Mouse (Mus musculus): ENCODE measurements around the gene Lin52. TPM values are rescaled to one million over a fixed set of nuclear protein-coding genes. Genes with fewer than 3 reads are reported as not detected.

The Lin52 gene
- polyA plus RNA-seq, 1 experiment from 2014 or later: 18.5 TPM

GRCm38 (mm10) chr12:84408819-84409507, 42.3 kb upstream of the Lin52 start, which contains the start of the genes Entpd5 and Bbof1:
Gene Entpd5, minus strand, starts transcription at chr12:84409029.
Gene Bbof1, plus strand, starts transcription at chr12:84409071.
- Histone ChIP-seq H3K9ac (replicated peaks; ENCODE audit: low read depth) (peak within 1 kb of the TSS; percentile 72), H3K27ac (ENCODE audit: low read length) (peak within 1 kb of the TSS; percentile 87), H3K4me2 (replicated peaks; ENCODE audit: low read depth, low read length) (peak within 1 kb of the TSS; percentile 98), H3K4me3 (ENCODE audit: low read depth, low read length) (peak within 1 kb of the TSS; percentile 83), H3K36me3 (ENCODE audit: insufficient read depth, low read length) (no peaks in the 10 kb centered on the region), H3K27me3 (replicated peaks; ENCODE audit: insufficient read depth, low read length) (no peaks in the 10 kb centered on the region), H3K9me3 (ENCODE audit: low read length) (no peaks in the 10 kb centered on the region), H3K4me1 (ENCODE audit: insufficient read depth, low read depth, low read length) (no peaks in the 10 kb centered on the region)
- TF ChIP-seq EP300 (IDR thresholded peaks at IDR 0.05) (no peak), CTCF (IDR thresholded peaks at IDR 0.05) (no peak)
- 2% methylated on average over 47 of the region's 63 CpGs for WGBS
- DNase-seq (ENCODE audit: low spot score): peak; percentile 90
- peak; percentile 98 for ATAC-seq

GRCm38 (mm10) chr12:84416834-84417604, 34.2 kb upstream of the Lin52 start, which contains the start of gene Rnf113a2:
Gene Rnf113a2, plus strand, starts transcription at chr12:84417196.
- DNase-seq (ENCODE audit: low spot score): peak; percentile 96
- H3K4me2 ChIP-seq (replicated peaks; ENCODE audit: low read depth, low read length): peak within 1 kb of the TSS; percentile 73
- peaks cover 4% of the 10 kb centered on the region; the same call in 1 of the 2 replicates for H3K4me1 ChIP-seq (ENCODE audit: insufficient read depth, low read depth, low read length)
- WGBS: 3% methylated on average over 50 of the region's 50 CpGs
- TF ChIP-seq CTCF (IDR thresholded peaks at IDR 0.05) (no peak), EP300 (IDR thresholded peaks at IDR 0.05) (no peak)
- peak; percentile 99 for ATAC-seq
- H3K27me3 ChIP-seq (replicated peaks; ENCODE audit: insufficient read depth, low read length): no peaks in the 10 kb centered on the region
- H3K4me3 ChIP-seq (ENCODE audit: low read depth, low read length): peak within 1 kb of the TSS; percentile 67
- peak within 1 kb of the TSS; percentile 75 for H3K9ac ChIP-seq (replicated peaks; ENCODE audit: low read depth)
- H3K27ac ChIP-seq (ENCODE audit: low read length): peak within 1 kb of the TSS; percentile 75
- H3K9me3 ChIP-seq (ENCODE audit: low read length): no peaks in the 10 kb centered on the region
- no peaks in the 10 kb centered on the region for H3K36me3 ChIP-seq (ENCODE audit: insufficient read depth, low read length)

DNA sequence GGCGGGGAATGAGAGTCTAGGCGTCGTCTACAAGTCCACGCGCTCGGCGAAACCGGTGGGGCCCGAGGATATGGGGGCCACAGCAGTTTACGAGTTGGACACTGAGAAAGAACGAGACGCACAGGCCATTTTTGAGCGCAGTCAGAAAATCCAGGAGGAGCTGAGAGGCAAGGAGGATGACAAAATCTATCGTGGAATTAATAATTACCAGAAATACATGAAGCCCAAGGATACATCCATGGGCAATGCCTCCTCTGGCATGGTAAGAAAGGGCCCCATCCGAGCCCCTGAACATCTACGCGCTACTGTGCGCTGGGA, 33.7 kb upstream of the Lin52 start:
- Histone ChIP-seq H3K4me3 (ENCODE audit: low read depth, low read length) (peak overlapping the region; percentile 67), H3K27me3 (replicated peaks; ENCODE audit: insufficient read depth, low read length) (no peaks in the 10 kb centered on the region), H3K36me3 (ENCODE audit: insufficient read depth, low read length) (no peaks in the 10 kb centered on the region), H3K9me3 (ENCODE audit: low read length) (no peaks in the 10 kb centered on the region), H3K27ac (ENCODE audit: low read length) (peak overlapping the region; percentile 75), H3K4me1 (ENCODE audit: insufficient read depth, low read depth, low read length) (peaks cover 4% of the 10 kb centered on the region; the same call in 1 of the 2 replicates), H3K9ac (replicated peaks; ENCODE audit: low read depth) (peak overlapping the region; percentile 75), H3K4me2 (replicated peaks; ENCODE audit: low read depth, low read length) (peak overlapping the region; percentile 73)
- no peak for ATAC-seq
- DNase-seq (ENCODE audit: low spot score): no peak
- 35% methylated on average over 18 of the region's 18 CpGs for WGBS
- TF ChIP-seq CTCF (IDR thresholded peaks at IDR 0.05): no peak
- TF ChIP-seq EP300 (IDR thresholded peaks at IDR 0.05): no peak

DNA sequence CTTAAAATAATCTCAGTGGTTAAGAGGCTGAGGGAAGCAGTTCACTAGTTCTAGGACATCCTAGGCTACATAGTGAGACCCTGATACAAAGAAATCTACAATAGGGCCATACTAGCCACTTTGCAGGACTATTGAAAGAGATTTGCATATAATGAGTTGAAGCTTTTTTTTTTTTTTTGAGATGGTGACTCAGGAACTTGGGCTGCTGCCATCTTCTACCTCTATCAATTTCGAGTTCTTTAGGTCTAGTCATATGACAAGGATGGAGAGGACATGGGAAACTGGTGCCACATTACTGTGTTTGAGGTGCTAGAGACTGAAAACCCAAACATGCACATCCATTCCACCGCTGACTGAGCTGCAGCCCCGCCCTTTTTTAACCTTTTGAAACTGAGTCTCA, 27.2 kb upstream of the Lin52 start:
- no peak for ATAC-seq
- Histone ChIP-seq H3K27ac (ENCODE audit: low read length) (no peak overlapping the region), H3K9ac (replicated peaks; ENCODE audit: low read depth) (no peak overlapping the region), H3K4me3 (ENCODE audit: low read depth, low read length) (no peak overlapping the region), H3K4me1 (ENCODE audit: insufficient read depth, low read depth, low read length) (no peaks in the 10 kb centered on the region), H3K27me3 (replicated peaks; ENCODE audit: insufficient read depth, low read length) (no peaks in the 10 kb centered on the region), H3K36me3 (ENCODE audit: insufficient read depth, low read length) (no peaks in the 10 kb centered on the region), H3K9me3 (ENCODE audit: low read length) (no peaks in the 10 kb centered on the region), H3K4me2 (replicated peaks; ENCODE audit: low read depth, low read length) (no peak overlapping the region)
- no peak for DNase-seq (ENCODE audit: low spot score)
- no peak for TF ChIP-seq EP300 (IDR thresholded peaks at IDR 0.05)
- no peak for TF ChIP-seq CTCF (IDR thresholded peaks at IDR 0.05)
- WGBS: 45% methylated on average over 3 of the region's 3 CpGs

DNA sequence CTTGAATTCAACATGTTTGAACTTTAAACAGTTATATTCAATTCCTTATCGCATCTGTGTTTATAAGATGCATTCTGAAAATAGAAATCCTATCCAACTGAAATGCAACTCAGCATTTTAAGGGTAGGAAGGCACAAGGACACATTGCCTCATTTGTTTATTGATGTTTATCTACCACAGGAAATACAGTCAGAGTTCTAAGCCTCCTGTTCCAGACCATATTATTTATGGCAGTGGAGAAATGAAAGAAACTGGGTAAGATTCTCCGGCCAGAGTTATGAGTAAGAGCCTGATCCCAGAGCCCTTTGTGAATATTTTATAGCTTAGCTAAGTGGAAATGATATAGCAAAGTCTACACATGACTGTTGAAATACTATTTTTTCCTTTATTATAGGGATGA, 21.4 kb upstream of the Lin52 start:
- WGBS: 49% methylated on average over 2 of the region's 2 CpGs
- peak; percentile 75 for TF ChIP-seq EP300 (IDR thresholded peaks at IDR 0.05)
- TF ChIP-seq CTCF (IDR thresholded peaks at IDR 0.05): no peak
- Histone ChIP-seq H3K27me3 (replicated peaks; ENCODE audit: insufficient read depth, low read length) (no peaks in the 10 kb centered on the region), H3K4me3 (ENCODE audit: low read depth, low read length) (no peak overlapping the region), H3K9me3 (ENCODE audit: low read length) (no peaks in the 10 kb centered on the region), H3K9ac (replicated peaks; ENCODE audit: low read depth) (no peak overlapping the region), H3K4me2 (replicated peaks; ENCODE audit: low read depth, low read length) (no peak overlapping the region), H3K4me1 (ENCODE audit: insufficient read depth, low read depth, low read length) (no peaks in the 10 kb centered on the region), H3K36me3 (ENCODE audit: insufficient read depth, low read length) (0 out of 2 replicates have a peak, but pooled peaks cover 15% of the 10 kb centered on the region), H3K27ac (ENCODE audit: low read length) (no peak overlapping the region)
- DNase-seq (ENCODE audit: low spot score) (peak; percentile 31), ATAC-seq (peak; percentile 40)

GRCm38 (mm10) chr12:84438697-84439096, 12.5 kb upstream of the Lin52 start:
- ATAC-seq (no peak), DNase-seq (ENCODE audit: low spot score) (no peak)
- no peak overlapping the region for H3K27ac ChIP-seq (ENCODE audit: low read length)
- no peaks in the 10 kb centered on the region for H3K27me3 ChIP-seq (replicated peaks; ENCODE audit: insufficient read depth, low read length)
- H3K4me2 ChIP-seq (replicated peaks; ENCODE audit: low read depth, low read length): no peak overlapping the region
- peaks cover 8% of the 10 kb centered on the region; the same call in 1 of the 2 replicates for H3K36me3 ChIP-seq (ENCODE audit: insufficient read depth, low read length)
- H3K9ac ChIP-seq (replicated peaks; ENCODE audit: low read depth): no peak overlapping the region
- H3K4me3 ChIP-seq (ENCODE audit: low read depth, low read length): no peak overlapping the region
- no peak for TF ChIP-seq CTCF (IDR thresholded peaks at IDR 0.05)
- TF ChIP-seq EP300 (IDR thresholded peaks at IDR 0.05): no peak
- H3K4me1 ChIP-seq (ENCODE audit: insufficient read depth, low read depth, low read length): no peaks in the 10 kb centered on the region
- 32% methylated on average over 2 of the region's 2 CpGs for WGBS
- no peaks in the 10 kb centered on the region for H3K9me3 ChIP-seq (ENCODE audit: low read length)
